Mouse (Mus musculus) layer of hippocampus, adult 8-10 months (tissue): ENCODE data around the gene Cactin. TPM values are rescaled to one million over a fixed set of nuclear protein-coding genes. Genes with fewer than 3 reads are reported as not detected.

Experiments
- DNase-seq, 2 experiments: peaks; one replicate each; pipeline ENCODE4 v3.0.0; 2022; ENCODE audit warnings: low spot score in 2 of 2
- total RNA-seq, 4 experiments: library from RNA; stranded (reverse); gene quantifications; 2 replicates each; pipeline ENCODE4 v1.2.4; 2022

Gene Cactin
- total RNA-seq, 4 experiments from 2014 or later, result 28.2 to 31.3 (median 30.2) TPM

GRCm38 (mm10) chr10:81342686-81343505, 22.0 kb downstream of the Cactin start, which contains the start of gene Gipc3:
Gene Gipc3, minus strand, starts transcription at chr10:81343266.
- DNase-seq, result no peak

- no peak for DNase-seq
These were observed 23.7 kb downstream of the Cactin start for GRCm38 (mm10) chr10:81344421-81345161.

DNA sequence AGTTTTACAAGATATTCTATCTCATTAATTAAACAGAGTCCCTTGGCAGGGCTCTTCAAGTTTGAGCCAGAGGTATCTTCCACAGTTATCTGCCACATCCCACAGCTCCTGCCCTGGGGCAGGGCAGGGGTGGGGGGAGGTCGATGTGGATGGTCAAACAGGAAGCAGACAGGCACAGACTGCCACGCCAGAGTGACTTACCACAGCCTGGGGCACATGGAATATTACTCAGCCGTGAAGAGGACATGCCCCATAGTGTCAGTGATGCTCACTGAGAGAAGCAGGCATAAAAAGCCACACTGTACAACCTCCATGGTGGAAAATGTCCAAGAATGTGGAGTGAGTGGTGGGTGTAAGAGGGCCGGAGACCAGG, 24.2 kb downstream of the Cactin start:
- no peak for DNase-seq

- no peak for DNase-seq
These were observed 25.7 kb downstream of the Cactin start for GRCm38 (mm10) chr10:81346453-81347067.

DNA sequence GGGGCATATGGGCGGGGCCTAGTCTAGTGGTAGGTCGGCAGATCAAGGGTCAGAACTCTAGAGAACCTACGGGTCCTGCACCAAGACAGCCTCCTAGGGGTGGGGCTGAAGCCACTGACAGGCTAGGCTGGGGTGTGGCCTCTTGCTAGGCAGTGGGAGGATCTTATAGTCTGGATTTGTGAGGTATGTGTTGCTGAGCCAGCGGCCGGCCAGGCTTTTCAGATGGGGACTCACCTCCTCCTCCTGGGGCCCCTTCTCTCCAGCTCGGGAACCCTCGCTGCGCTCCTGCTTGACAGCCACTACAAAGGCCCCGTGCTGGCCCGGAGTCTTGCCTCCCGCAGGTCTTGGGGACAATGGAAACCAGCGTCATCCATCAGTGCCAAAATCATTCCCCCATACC, 28.2 kb downstream of the Cactin start:
- DNase-seq, result no peak

- no peak for DNase-seq
These were observed 29.1 kb downstream of the Cactin start for GRCm38 (mm10) chr10:81349961-81350350.

DNA sequence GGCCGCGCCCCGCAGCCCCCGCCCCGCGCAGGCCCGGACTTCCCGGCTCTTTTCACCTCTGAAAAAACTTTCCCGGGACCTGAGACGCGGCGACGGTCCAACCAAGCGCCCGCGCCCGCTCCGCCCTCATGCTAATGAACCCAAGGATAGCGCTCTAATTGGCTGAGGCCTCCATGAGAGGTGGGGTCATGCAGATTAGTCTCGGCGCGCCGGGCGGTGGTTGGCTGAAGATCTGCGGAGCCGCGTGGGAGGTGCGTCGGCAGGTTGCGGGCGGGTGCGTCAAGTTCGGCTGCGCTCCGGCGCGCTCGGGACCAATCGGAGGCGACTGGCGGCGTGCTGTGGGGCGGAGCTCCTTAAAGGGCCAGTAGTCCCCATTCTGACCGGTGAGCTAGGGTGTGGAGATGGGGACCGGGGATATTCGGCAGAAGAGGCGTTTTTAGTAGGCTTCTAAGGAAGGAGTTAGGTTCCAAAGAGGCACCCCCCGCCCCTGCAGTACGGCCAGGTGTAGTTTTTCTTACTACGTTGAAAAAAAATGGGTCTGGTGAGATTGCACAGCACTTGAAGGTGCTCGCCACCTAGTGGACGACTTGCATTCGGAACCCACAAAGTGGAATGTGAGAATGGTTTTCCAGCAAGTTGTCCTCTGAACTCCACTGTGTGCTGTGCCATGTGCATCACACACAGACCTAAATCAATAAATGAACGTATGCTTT, 29.6 kb downstream of the Cactin start, which contains the start of gene Hmg20b:
Gene Hmg20b, minus strand, starts transcription at position 130 of the 713 bp plus-strand sequence.
- DNase-seq, result peak; percentile 99

DNA sequence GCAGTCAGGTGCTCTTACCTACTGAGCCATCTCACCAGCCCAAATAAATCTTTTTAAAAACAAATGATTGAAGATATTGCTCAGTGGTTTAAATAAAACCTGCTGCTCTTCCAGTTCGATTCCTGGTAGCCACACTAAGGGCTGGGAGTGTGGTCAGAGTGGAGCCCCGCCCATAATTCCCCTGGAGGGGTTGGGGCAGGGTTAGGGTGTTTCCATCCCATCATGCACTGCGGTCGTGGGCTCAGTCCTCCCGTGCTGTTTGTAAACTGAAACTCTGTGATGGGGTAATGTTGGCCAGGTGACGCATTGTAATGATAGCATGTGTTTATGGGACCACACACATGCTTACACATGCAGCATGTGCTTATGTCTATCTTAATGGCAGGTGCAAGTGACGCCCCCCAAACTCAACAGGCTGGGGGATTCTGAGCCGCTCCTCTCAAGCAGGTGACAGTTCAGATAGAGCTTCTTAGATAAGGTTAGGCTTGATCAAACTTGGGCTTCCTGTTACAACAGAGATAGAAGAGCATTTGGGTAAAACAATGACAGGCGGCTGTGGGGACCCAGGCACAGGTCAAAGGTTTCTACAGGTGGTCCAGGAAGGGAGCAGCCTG, 30.9 kb downstream of the Cactin start:
- no peak for DNase-seq

GRCm38 (mm10) chr10:81354738-81355477, 34.0 kb downstream of the Cactin start:
- no peak for DNase-seq

- DNase-seq, result no peak
These were observed 34.6 kb downstream of the Cactin start for GRCm38 (mm10) chr10:81355533-81355932.

GRCm38 (mm10) chr10:81356352-81356990, 35.6 kb downstream of the Cactin start:
- DNase-seq, result no peak

DNA sequence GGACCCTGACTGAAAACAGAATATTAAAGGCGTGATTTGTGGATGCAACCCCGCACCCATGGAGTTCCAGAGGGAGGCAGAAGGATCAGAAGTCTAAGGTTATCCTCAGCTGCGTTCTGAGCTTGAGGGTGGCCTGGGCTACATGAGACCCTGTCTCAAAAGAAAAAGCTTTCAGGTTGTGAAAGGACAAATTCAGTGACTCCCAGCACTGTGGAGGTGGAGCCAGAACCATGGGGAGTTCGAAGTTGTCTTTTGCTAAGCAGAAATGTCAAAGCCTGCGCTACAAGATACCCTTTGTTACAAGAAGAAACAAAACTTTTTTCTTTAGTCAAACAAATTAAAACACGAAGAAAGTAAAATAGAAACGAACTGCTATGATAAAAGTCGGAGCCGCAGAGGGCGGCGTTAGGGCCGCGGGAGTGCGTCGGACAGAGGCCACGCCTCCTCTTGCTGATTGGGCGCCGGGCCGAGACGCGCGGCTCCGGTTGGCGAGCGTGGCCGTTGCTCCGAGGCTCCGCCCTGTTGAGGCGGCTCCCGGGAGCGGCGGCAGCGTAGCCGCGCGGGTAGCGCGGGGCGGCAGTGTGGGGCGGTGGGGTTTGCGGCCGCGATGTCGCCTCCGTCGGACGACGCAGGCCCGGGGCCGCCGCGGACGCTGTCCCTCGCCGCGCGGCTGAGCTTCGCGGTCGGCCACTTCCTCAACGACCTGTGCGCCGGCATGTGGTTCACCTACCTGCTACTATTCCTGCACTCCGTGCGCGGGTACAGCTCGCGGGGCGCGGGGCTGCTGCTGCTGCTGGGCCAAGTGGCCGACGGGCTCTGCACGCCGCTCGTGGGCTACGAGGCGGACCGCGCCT, 36.3 kb downstream of the Cactin start, which contains the start of gene Mfsd12:
Gene Mfsd12, plus strand, starts transcription at position 501 of the 854 bp plus-strand sequence.
- peak; percentile 75 to 88 for DNase-seq

DNA sequence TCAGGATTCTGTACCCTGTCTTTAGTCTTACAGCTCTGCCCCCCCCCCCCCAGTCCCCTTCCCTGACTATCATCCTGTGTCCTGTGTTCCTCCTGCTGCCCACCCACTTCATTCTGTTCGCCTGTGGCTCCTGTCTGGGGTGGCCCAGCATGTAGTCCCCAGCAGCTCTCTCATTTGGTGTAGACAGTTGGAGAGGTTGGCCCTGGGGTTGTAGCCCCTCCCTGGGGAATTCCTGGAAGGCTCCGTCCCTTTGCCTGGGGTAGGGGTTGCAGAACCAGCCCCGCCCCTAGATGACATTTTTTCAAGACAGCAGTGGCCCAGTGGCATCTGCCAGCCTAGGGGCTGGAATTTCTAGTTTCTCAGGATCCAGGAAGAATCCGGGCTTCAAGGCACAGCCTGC, 37.3 kb downstream of the Cactin start:
- no peak for DNase-seq

DNA sequence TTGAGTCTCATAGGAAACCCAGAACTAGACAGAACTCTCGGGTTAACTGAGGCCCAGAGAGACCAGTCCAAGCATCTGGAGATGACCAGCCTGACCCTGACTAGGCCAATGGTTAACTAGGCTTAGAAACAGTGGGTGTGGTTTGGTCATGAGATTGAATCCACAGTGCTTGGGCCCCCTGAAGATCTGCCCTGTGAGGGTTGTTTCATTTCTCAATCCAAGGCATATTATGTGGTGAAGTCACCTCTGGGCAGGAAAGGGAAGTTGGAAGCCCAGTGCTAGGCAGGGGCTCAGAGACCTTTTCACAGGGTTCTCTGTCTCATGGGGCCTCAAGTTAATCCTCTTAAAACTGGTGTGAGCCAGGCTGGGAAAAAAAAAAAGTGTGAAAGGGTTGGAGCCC, 37.9 kb downstream of the Cactin start:
- DNase-seq, result no peak

GRCm38 (mm10) chr10:81360721-81361120, 39.8 kb downstream of the Cactin start:
- DNase-seq, result no peak

- no peak for DNase-seq
These were observed 41.5 kb downstream of the Cactin start for GRCm38 (mm10) chr10:81362336-81362949.

DNA sequence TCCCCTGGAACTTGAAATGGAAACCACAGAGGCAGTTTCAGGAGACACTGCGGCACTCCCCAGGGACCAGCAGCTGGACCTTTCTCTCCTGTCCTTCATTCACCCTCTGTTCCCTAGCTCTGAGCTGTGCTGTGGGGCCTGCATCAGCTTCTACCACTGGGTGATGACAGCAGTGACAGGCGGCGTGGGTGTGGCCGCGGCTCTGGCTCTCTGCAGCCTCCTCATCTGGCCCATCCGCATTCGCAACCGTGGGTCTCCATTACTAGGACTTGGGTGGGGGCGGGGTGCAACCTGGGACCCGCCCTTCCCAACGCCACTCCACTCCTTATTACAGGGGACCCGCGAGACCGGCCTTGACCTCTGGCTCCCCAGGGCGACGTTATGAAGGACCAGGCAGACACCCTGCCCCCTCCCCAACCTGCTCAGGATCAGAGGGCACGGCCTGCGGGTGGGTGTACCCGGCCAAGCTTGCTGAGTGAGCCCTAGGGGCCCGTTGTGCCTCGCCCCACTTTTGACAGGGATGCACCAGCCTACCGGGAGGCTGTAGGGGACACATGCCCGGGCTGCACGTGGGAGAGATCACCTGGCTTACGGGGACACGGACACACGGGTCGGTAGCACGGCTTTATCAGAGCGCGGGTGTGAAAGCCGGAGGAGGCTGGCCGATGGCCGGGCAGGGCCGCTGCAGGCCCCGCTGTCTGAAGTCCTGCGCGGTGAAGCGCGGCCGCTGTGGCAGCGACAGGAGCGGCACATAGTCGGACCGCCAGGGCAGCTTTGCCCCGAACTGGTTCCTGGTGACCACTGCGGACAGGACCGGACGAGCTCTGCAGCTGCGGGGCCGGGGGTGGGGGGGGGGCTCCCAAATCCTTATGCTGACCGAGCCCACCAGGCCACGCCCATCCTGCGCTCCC, 42.8 kb downstream of the Cactin start:
- no peak for DNase-seq
